In genomic region chr16:85488105-85488607, GRCm38 (mm10) we compare ENCODE assay signal across 16 mouse cellular contexts.
DNase-seq lines count a peak whose midpoint lies in the region; ATAC-seq and TF ChIP-seq lines count a peak whose summit lies in the region.
"Had no signal": no experiment of that assay in that cellular context is flagged by ENCODE, and none has a peak within 500 bp of the region (broad histone marks: within the 10 kb centered on the region; RNA-seq: fewer than 3 reads in every experiment).

No protein-coding gene starts in this region.

- H3K9ac ChIP-seq in intestine, postnatal 0 days (ENCODE audit: low read depth, low read length) = no peak overlapping the region
- no peak overlapping the region for H3K9ac ChIP-seq in intestine, embryonic 16.5 days (ENCODE audit: low read depth, low read length)
- H3K9ac ChIP-seq: heart, embryonic 15.5 days; limb, embryonic 13.5 days; lung, embryonic 15.5 days had no signal

- no peak overlapping the region for H3K4me3 ChIP-seq in intestine, postnatal 0 days (ENCODE audit: low read depth, low read length)
- no peak overlapping the region for H3K4me3 ChIP-seq in intestine, embryonic 16.5 days (ENCODE audit: low read length)
- H3K4me3 ChIP-seq: heart, embryonic 15.5 days; limb, embryonic 13.5 days; lung, embryonic 15.5 days had no signal

- 0 out of 2 replicates have a peak, but pooled peaks have one; percentile 17 for TF ChIP-seq CTCF in intestine, postnatal 0 days (IDR thresholded peaks at IDR 0.05; ENCODE audit: low read depth)

- no peaks in the 10 kb centered on the region for H3K36me3 ChIP-seq in intestine, postnatal 0 days (ENCODE audit: control insufficient read depth, insufficient read depth)
- no peaks in the 10 kb centered on the region for H3K36me3 ChIP-seq in intestine, embryonic 16.5 days (ENCODE audit: control insufficient read depth, insufficient read depth, low read length)
- H3K36me3 ChIP-seq: G1E; heart, embryonic 15.5 days; limb, embryonic 13.5 days; lung, embryonic 15.5 days had no signal

- H3K9me3 ChIP-seq in intestine, postnatal 0 days (ENCODE audit: control insufficient read depth) = no peaks in the 10 kb centered on the region
- no peaks in the 10 kb centered on the region for H3K9me3 ChIP-seq in intestine, embryonic 16.5 days (ENCODE audit: control insufficient read depth, low read length)
- H3K9me3 ChIP-seq: heart, embryonic 15.5 days; limb, embryonic 13.5 days; lung, embryonic 15.5 days had no signal

- WGBS in intestine, postnatal 0 days = 73% methylated on average over 5 of the region's 5 CpGs
- WGBS in intestine, embryonic 16.5 days = 74% methylated on average over 5 of the region's 5 CpGs

- no peak overlapping the region for H3K27ac ChIP-seq in intestine, postnatal 0 days (ENCODE audit: low read depth, low read length)
- H3K27ac ChIP-seq in intestine, embryonic 16.5 days (ENCODE audit: low read length) = no peak overlapping the region
- H3K27ac ChIP-seq: heart, embryonic 15.5 days; limb, embryonic 13.5 days; lung, embryonic 15.5 days had no signal

- no peaks in the 10 kb centered on the region for H3K4me1 ChIP-seq in intestine, postnatal 0 days (replicated peaks; ENCODE audit: control insufficient read depth, insufficient read depth, low read length)
- H3K4me1 ChIP-seq in intestine, embryonic 16.5 days (ENCODE audit: control insufficient read depth, insufficient read depth, low read length) = no peaks in the 10 kb centered on the region
- H3K4me1 ChIP-seq: heart, embryonic 15.5 days; limb, embryonic 13.5 days; lung, embryonic 15.5 days had no signal

- no peak overlapping the region for H3K4me2 ChIP-seq in intestine, postnatal 0 days (replicated peaks; ENCODE audit: low read depth)
- H3K4me2 ChIP-seq in intestine, embryonic 16.5 days (ENCODE audit: low read depth, low read length) = no peak overlapping the region
- H3K4me2 ChIP-seq: heart, embryonic 15.5 days; limb, embryonic 13.5 days; lung, embryonic 15.5 days had no signal

- DNase-seq in cerebellum, postnatal 10 days = peak; percentile 56 to 58
- DNase-seq in cerebellum, adult 11 months = no peak
- DNase-seq in right cerebral cortex, adult 18-20 months = peak; percentile 1
- no peak for DNase-seq in right cerebral cortex, postnatal 36 days (ENCODE audit: low spot score in 2 of 2)
- no peak for DNase-seq in thymus, postnatal 14 days
- no peak for DNase-seq in spleen, adult 12 weeks (ENCODE audit: low spot score)
- DNase-seq: right cerebral cortex, postnatal 25 days had no signal

- H3K27me3 ChIP-seq in intestine, postnatal 0 days (replicated peaks; ENCODE audit: control insufficient read depth, insufficient read depth, low read length) = no peaks in the 10 kb centered on the region
- no peaks in the 10 kb centered on the region for H3K27me3 ChIP-seq in intestine, embryonic 16.5 days (replicated peaks; ENCODE audit: control insufficient read depth, insufficient read depth, low read length)
- H3K27me3 ChIP-seq: heart, embryonic 15.5 days; limb, embryonic 13.5 days; lung, embryonic 15.5 days had no signal

- no peak for ATAC-seq in intestine, postnatal 0 days
- ATAC-seq in intestine, embryonic 16.5 days = no peak
- ATAC-seq: activated CD4-positive, CD25-positive, alpha-beta regulatory T cell, adult 4 months; inflammation-experienced regulatory T-cells, adult 6 months; midbrain, embryonic 16.5 days had no signal

Comparison
In these comparisons a context has a peak if more than half of its experiments do, and no peak if none do; other contexts are left out.
1. DNase-seq: peak in cerebellum, postnatal 10 days (2 of 2) and right cerebral cortex, adult 18-20 months (single experiment); none in cerebellum, adult 11 months (single experiment), right cerebral cortex, postnatal 36 days (0 of 2), thymus, postnatal 14 days (single experiment) and spleen, adult 12 weeks (single experiment).